31 mouse cellular contexts compared by ENCODE assay signal in genomic region chr2:52846506-52846905, GRCm38 (mm10).
"Had no signal": no experiment of that assay in that cellular context is flagged by ENCODE, and none has a peak within 500 bp of the region (broad histone marks: within the 10 kb centered on the region; RNA-seq: fewer than 3 reads in every experiment).

No protein-coding gene starts in this region.

- H3K4me3 ChIP-seq: limb, embryonic 10.5 days; limb, embryonic 12.5 days; limb, embryonic 13.5 days; limb, embryonic 15.5 days; liver, embryonic 12.5 days; liver, embryonic 13.5 days; liver, embryonic 15.5 days; lung, embryonic 15.5 days; megakaryocyte, embryonic 14.5 days; midbrain, embryonic 10.5 days; midbrain, embryonic 12.5 days; midbrain, embryonic 13.5 days; midbrain, embryonic 15.5 days; myocyte; neural tube, embryonic 12.5 days had no signal

- DNase-seq: left cerebral cortex, postnatal 4 days; liver; liver, embryonic 13.5 days; liver, postnatal 0 days; lung, adult 18-20 months; lung, adult 2 months; lung, embryonic 14.5 days; lung, postnatal 10 days; lung, postnatal 14 days; lung, postnatal 36 days; lung, postnatal 4 days; midbrain, embryonic 14.5 days had no signal

- H3K9me3 ChIP-seq: limb, embryonic 10.5 days; limb, embryonic 12.5 days; limb, embryonic 13.5 days; limb, embryonic 15.5 days; liver, embryonic 12.5 days; liver, embryonic 13.5 days; liver, embryonic 15.5 days; lung, embryonic 15.5 days; megakaryocyte, embryonic 14.5 days; midbrain, embryonic 10.5 days; midbrain, embryonic 12.5 days; midbrain, embryonic 13.5 days; midbrain, embryonic 15.5 days; neural tube, embryonic 12.5 days had no signal

- H3K27me3 ChIP-seq: limb, embryonic 12.5 days; limb, embryonic 13.5 days; limb, embryonic 15.5 days; liver, embryonic 15.5 days; lung, embryonic 15.5 days; midbrain, embryonic 12.5 days; midbrain, embryonic 15.5 days; neural tube, embryonic 12.5 days had no signal

- H3K27ac ChIP-seq: limb, embryonic 10.5 days; limb, embryonic 12.5 days; limb, embryonic 13.5 days; limb, embryonic 15.5 days; liver, embryonic 12.5 days; liver, embryonic 13.5 days; liver, embryonic 14.5 days; liver, embryonic 15.5 days; lung, embryonic 15.5 days; macrophage; midbrain, embryonic 10.5 days; midbrain, embryonic 12.5 days; midbrain, embryonic 13.5 days; midbrain, embryonic 15.5 days; neural tube, embryonic 12.5 days had no signal

- H3K4me2 ChIP-seq: limb, embryonic 12.5 days; limb, embryonic 13.5 days; limb, embryonic 15.5 days; liver, embryonic 11.5 days; liver, embryonic 12.5 days; liver, embryonic 13.5 days; liver, embryonic 15.5 days; lung, embryonic 14.5 days; lung, embryonic 15.5 days; midbrain, embryonic 11.5 days; midbrain, embryonic 12.5 days; midbrain, embryonic 13.5 days; midbrain, embryonic 15.5 days; neural tube, embryonic 12.5 days had no signal

- ATAC-seq: liver, embryonic 12.5 days; liver, postnatal 0 days; midbrain, embryonic 13.5 days; midbrain, embryonic 15.5 days; midbrain, embryonic 16.5 days had no signal

- H3K4me1 ChIP-seq: limb, embryonic 13.5 days; limb, embryonic 15.5 days; liver, embryonic 12.5 days; liver, embryonic 13.5 days; liver, embryonic 15.5 days; lung, embryonic 15.5 days; midbrain, embryonic 10.5 days; midbrain, embryonic 12.5 days; midbrain, embryonic 13.5 days; midbrain, embryonic 15.5 days; neural tube, embryonic 12.5 days had no signal

- H3K36me3 ChIP-seq: limb, embryonic 10.5 days; limb, embryonic 12.5 days; limb, embryonic 13.5 days; limb, embryonic 15.5 days; liver, embryonic 12.5 days; liver, embryonic 13.5 days; liver, embryonic 15.5 days; lung, embryonic 15.5 days; midbrain, embryonic 10.5 days; midbrain, embryonic 12.5 days; midbrain, embryonic 13.5 days; midbrain, embryonic 15.5 days; neural tube, embryonic 12.5 days had no signal

- H3K9ac ChIP-seq: limb, embryonic 12.5 days; limb, embryonic 13.5 days; limb, embryonic 15.5 days; liver, embryonic 12.5 days; liver, embryonic 13.5 days; liver, embryonic 14.5 days; liver, embryonic 15.5 days; liver, postnatal 0 days; lung, embryonic 14.5 days; lung, embryonic 15.5 days; midbrain, embryonic 12.5 days; midbrain, embryonic 13.5 days; midbrain, embryonic 15.5 days; neural tube, embryonic 12.5 days had no signal
